Mouse (Mus musculus): Measurements from ENCODE around the gene Cdx2. TPM values are rescaled to one million over a fixed set of nuclear protein-coding genes. Genes with fewer than 3 reads are reported as not detected.

The Cdx2 gene
- polyA plus RNA-seq, 1 experiment from 2014 or later, result 0.06 TPM

- WGBS, result 1% methylated on average over 41 of the region's 41 CpGs
- Histone ChIP-seq H3K9me3 (replicated peaks) (no peaks in the 10 kb centered on the region), H3K4me3 (peak overlapping the region; percentile 44)
These were observed 7.6 kb downstream of the Cdx2 start for GRCm38 (mm10) chr5:147299255-147300000.

GRCm38 (mm10) chr5:147297249-147297648 is 9.8 kb downstream of the Cdx2 start:
- DNase-seq (ENCODE audit: low spot score), result no peak
- Histone ChIP-seq H3K9me3 (replicated peaks) (no peaks in the 10 kb centered on the region), H3K27ac (no peak overlapping the region), H3K36me3 (no peaks in the 10 kb centered on the region), H3K4me1 (peaks cover 41% of the 10 kb centered on the region), H3K27me3 (ENCODE audit: low read depth, poor library complexity, severe bottlenecking) (peaks cover 97% of the 10 kb centered on the region), H3K4me3 (no peak overlapping the region)
- WGBS, result 71% methylated on average over 5 of the region's 5 CpGs

More at GRCm38 (mm10) chr5:147299255-147300000, 7.6 kb downstream of the Cdx2 start:
- Histone ChIP-seq H3K4me1 (peaks cover 33% of the 10 kb centered on the region), H3K27me3 (ENCODE audit: low read depth, poor library complexity, severe bottlenecking) (peaks cover 97% of the 10 kb centered on the region), H3K27ac (no peak overlapping the region), H3K36me3 (no peaks in the 10 kb centered on the region)
- DNase-seq (ENCODE audit: low spot score), result peak; percentile 78

- Histone ChIP-seq H3K9me3 (replicated peaks) (no peaks in the 10 kb centered on the region), H3K4me1 (peaks cover 19% of the 10 kb centered on the region), H3K36me3 (no peaks in the 10 kb centered on the region), H3K4me3 (no peak overlapping the region), H3K27me3 (ENCODE audit: low read depth, poor library complexity, severe bottlenecking) (peaks cover 72% of the 10 kb centered on the region), H3K27ac (no peak overlapping the region)
- WGBS, result 20% methylated on average over 20 of the region's 20 CpGs
- peak; percentile 65 for DNase-seq (ENCODE audit: low spot score)
These were observed 12.9 kb downstream of the Cdx2 start for GRCm38 (mm10) chr5:147294121-147294520.

- Histone ChIP-seq H3K4me3 (no peak overlapping the region), H3K4me1 (peaks cover 17% of the 10 kb centered on the region), H3K27ac (no peak overlapping the region), H3K36me3 (no peaks in the 10 kb centered on the region), H3K9me3 (replicated peaks) (no peaks in the 10 kb centered on the region), H3K27me3 (ENCODE audit: low read depth, poor library complexity, severe bottlenecking) (peaks cover 66% of the 10 kb centered on the region)
- peak; percentile 92 for DNase-seq (ENCODE audit: low spot score)
- 20% methylated on average over 18 of the region's 18 CpGs for WGBS
These were observed 13.8 kb downstream of the Cdx2 start for GRCm38 (mm10) chr5:147293127-147293910.

- H3K4me1 ChIP-seq, result peaks cover 17% of the 10 kb centered on the region
- H3K36me3 ChIP-seq, result no peaks in the 10 kb centered on the region
- peak; percentile 42 for DNase-seq (ENCODE audit: low spot score)
- WGBS, result 37% methylated on average over 13 of the region's 13 CpGs
- peaks cover 59% of the 10 kb centered on the region for H3K27me3 ChIP-seq (ENCODE audit: low read depth, poor library complexity, severe bottlenecking)
- no peak overlapping the region for H3K27ac ChIP-seq
- H3K4me3 ChIP-seq, result no peak overlapping the region
- no peaks in the 10 kb centered on the region for H3K9me3 ChIP-seq (replicated peaks)
These were observed 14.5 kb downstream of the Cdx2 start for GRCm38 (mm10) chr5:147292506-147293120.

- no peak overlapping the region for H3K4me3 ChIP-seq
- peaks cover 52% of the 10 kb centered on the region for H3K27me3 ChIP-seq (ENCODE audit: low read depth, poor library complexity, severe bottlenecking)
- peaks cover 17% of the 10 kb centered on the region for H3K4me1 ChIP-seq
- H3K36me3 ChIP-seq, result no peaks in the 10 kb centered on the region
- no peak overlapping the region for H3K27ac ChIP-seq
- WGBS, result 39% methylated on average over 16 of the region's 16 CpGs
- peak; percentile 31 for DNase-seq (ENCODE audit: low spot score)
- H3K9me3 ChIP-seq (replicated peaks), result no peaks in the 10 kb centered on the region
These were observed 15.1 kb downstream of the Cdx2 start for GRCm38 (mm10) chr5:147291764-147292505.

- H3K27ac ChIP-seq, result no peak overlapping the region
- H3K36me3 ChIP-seq, result no peaks in the 10 kb centered on the region
- peaks cover 44% of the 10 kb centered on the region for H3K27me3 ChIP-seq (ENCODE audit: low read depth, poor library complexity, severe bottlenecking)
- no peaks in the 10 kb centered on the region for H3K9me3 ChIP-seq (replicated peaks)
- WGBS, result 75% methylated on average over 4 of the region's 4 CpGs
- H3K4me3 ChIP-seq, result no peak overlapping the region
- DNase-seq (ENCODE audit: low spot score), result no peak
- no peaks in the 10 kb centered on the region for H3K4me1 ChIP-seq
These were observed 22.7 kb downstream of the Cdx2 start for GRCm38 (mm10) chr5:147284365-147284764.

GRCm38 (mm10) chr5:147277547-147277925 is 29.5 kb downstream of the Cdx2 start:
- DNase-seq (ENCODE audit: low spot score), result no peak

GRCm38 (mm10) chr5:147276701-147277546 is 30.1 kb downstream of the Cdx2 start:
- no peak overlapping the region for H3K4me3 ChIP-seq
- 1% methylated on average over 18 of the region's 18 CpGs for WGBS
- H3K36me3 ChIP-seq, result no peaks in the 10 kb centered on the region
- no peaks in the 10 kb centered on the region for H3K9me3 ChIP-seq (replicated peaks)
- peaks cover 100% of the 10 kb centered on the region for H3K27me3 ChIP-seq (ENCODE audit: low read depth, poor library complexity, severe bottlenecking)
- peaks cover 13% of the 10 kb centered on the region; the same call in 1 of the 2 replicates for H3K4me1 ChIP-seq
- H3K27ac ChIP-seq, result no peak overlapping the region
- peak; percentile 48 for DNase-seq (ENCODE audit: low spot score)

More at GRCm38 (mm10) chr5:147277547-147277925, 29.5 kb downstream of the Cdx2 start:
- Histone ChIP-seq H3K9me3 (replicated peaks) (no peaks in the 10 kb centered on the region), H3K4me3 (no peak overlapping the region), H3K27me3 (ENCODE audit: low read depth, poor library complexity, severe bottlenecking) (peaks cover 100% of the 10 kb centered on the region), H3K27ac (no peak overlapping the region), H3K4me1 (peaks cover 13% of the 10 kb centered on the region; the same call in 1 of the 2 replicates), H3K36me3 (no peaks in the 10 kb centered on the region)
- under 1% methylated on average over 13 of the region's 13 CpGs for WGBS

- whole genome bisulfite sequencing, result 23% methylated on average over 3 of the region's 3 CpGs
- Histone ChIP-seq H3K27me3 (ENCODE audit: low read depth, poor library complexity, severe bottlenecking) (peaks cover 100% of the 10 kb centered on the region), H3K4me3 (no peak overlapping the region), H3K36me3 (no peaks in the 10 kb centered on the region), H3K27ac (no peak overlapping the region), H3K9me3 (replicated peaks) (no peaks in the 10 kb centered on the region), H3K4me1 (peaks cover 13% of the 10 kb centered on the region; the same call in 1 of the 2 replicates)
- no peak for DNase-seq (ENCODE audit: low spot score)
These were observed 31.3 kb downstream of the Cdx2 start for GRCm38 (mm10) chr5:147275761-147276160.

GRCm38 (mm10) chr5:147274174-147275141 is 32.6 kb downstream of the Cdx2 start:
- no peak overlapping the region for H3K27ac ChIP-seq
- H3K27me3 ChIP-seq (ENCODE audit: low read depth, poor library complexity, severe bottlenecking), result peaks cover 100% of the 10 kb centered on the region
- under 1% methylated on average over 48 of the region's 48 CpGs for WGBS
- peaks cover 20% of the 10 kb centered on the region for H3K4me1 ChIP-seq
- no peak overlapping the region for H3K4me3 ChIP-seq
- DNase-seq (ENCODE audit: low spot score), result peak; percentile 66
- H3K9me3 ChIP-seq (replicated peaks), result no peaks in the 10 kb centered on the region
- no peaks in the 10 kb centered on the region for H3K36me3 ChIP-seq
